Mouse (Mus musculus) brain, embryonic 14.5 days (tissue): Measurements from ENCODE around the gene 5031439G07Rik. TPM values are rescaled to one million over a fixed set of nuclear protein-coding genes. Genes with fewer than 3 reads are reported as not detected.

Source experiments
- DNase-seq: peaks from one replicate; pipeline ENCODE4 v3.0.0-alpha.2; 2011; ENCODE audit warnings: low read depth
- CTCF ChIP-seq: fragments of 200-500 bp; IDR thresholded peaks from 2 replicates; pipeline ENCODE4 v1.5.1; 2012; ENCODE audit warnings: inconsistent platforms, mild to moderate bottlenecking, moderate library complexity, borderline replicate concordance; ENCODE audit not compliant: insufficient read depth, insufficient read length; ENCODE audit errors: extremely low read depth
- POLR2A ChIP-seq: fragments of 200-500 bp; IDR thresholded peaks from 2 replicates; pipeline ENCODE4 v1.6.1; 2012; ENCODE audit warnings: mild to moderate bottlenecking, inconsistent platforms, borderline replicate concordance; ENCODE audit not compliant: poor library complexity, insufficient read depth, insufficient read length, severe bottlenecking; ENCODE audit errors: extremely low read depth
- polyA plus RNA-seq: library from polyadenylated mRNA; depleted of rRNA; stranded (reverse); fragments of >200 nt; gene quantifications from 2 replicates; pipeline ENCODE4 v1.2.3, GENCODE M21; 2012

5031439G07Rik gene
- polyA plus RNA-seq, 1 experiment: 69.9 TPM

DNA sequence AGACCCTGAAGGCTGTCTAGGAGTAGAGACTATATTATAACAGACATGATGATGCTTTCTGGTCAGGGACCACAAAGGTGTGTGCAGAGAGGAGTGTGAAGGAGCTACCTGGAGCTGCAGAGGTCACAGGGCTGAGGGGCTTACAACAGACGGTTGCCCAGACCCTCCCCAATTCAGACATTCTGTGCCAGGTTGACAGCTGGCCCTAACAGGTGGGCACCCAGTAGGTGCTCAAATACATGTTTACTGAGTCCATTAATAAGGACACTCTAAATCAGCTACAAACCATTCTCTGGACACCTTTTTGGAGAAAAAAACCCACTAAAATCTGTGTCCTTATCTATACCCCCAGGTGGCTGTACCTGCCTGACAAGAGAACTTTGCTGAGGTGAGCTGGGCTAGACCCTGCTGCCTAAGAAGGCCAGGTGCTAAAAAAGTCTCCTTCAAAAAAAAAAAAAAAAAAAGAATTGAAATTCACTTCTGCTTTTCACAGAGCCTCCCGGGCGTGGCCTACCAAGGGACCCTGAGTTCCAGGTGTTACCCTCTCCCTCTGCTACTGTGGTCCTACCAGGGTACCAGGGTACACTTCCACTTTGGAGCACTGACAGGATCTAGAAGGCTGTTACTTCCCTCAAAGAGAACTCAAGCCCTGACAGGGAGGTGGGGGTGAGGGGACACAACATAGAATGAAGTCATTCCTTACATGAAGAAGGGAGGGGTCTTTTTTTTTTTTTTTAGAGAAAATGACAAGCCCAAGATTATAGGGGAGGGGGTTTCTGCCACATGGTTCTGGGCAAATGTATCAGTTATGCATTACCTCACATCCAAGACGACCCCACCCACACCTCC, 2.0 kb downstream of the 5031439G07Rik start:
- no peak for TF ChIP-seq POLR2A
- TF ChIP-seq CTCF: no peak
- no peak for DNase-seq

DNA sequence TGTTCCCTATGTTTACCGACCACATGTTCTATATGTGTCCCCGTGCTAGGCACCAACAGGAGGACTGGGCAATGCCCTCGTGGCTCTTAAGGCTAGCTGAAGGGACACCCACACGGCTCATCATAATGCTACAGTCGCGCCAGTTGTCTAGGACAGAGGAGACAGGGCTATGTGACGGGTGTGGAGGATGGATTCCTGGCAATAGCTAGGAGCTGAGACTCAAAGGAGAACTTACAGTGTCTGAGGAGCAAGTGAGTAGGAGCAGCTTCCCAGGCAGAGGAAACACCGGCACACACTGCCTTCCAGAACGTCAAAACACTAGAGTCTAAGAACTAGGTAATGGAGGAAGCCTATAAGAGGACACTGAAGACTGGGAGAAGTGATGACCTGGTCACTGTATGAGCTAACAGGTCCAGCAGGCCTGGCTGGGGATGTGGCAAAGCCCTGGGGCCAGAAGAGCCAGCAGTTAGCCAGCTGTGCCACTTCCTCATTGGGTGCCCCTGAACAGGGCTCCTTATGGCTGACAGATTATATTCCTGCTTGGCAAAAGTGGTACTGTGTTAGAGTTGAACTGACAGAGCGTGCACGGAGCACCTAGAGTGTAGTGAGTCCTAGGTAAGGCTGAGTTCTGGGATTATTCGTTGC, 2.7 kb downstream of the 5031439G07Rik start:
- TF ChIP-seq POLR2A (no peak), CTCF (no peak)

DNA sequence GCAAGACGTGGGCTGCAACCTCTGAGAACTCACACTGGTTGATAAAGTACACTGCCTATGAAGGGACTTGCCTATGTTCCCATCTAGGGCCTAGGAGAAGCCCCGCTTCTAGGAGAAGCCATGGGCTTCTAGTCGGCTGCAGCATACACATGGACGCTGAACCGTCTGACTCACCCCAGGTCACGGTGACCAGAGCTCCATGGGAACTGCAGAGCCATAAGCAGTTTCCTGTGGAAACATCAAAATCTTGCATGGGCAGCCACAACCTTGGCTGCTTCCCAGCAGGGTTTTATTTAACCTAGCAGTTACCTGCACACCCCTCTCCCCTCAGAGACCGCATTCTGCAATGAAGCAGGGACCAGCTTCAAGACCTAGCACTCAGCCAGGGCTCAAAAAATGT, 4.6 kb downstream of the 5031439G07Rik start:
- DNase-seq: no peak
- TF ChIP-seq POLR2A: no peak
- TF ChIP-seq CTCF: no peak

More for the DNA sequence above, 2.7 kb downstream of the 5031439G07Rik start:
- no peak for DNase-seq

DNA sequence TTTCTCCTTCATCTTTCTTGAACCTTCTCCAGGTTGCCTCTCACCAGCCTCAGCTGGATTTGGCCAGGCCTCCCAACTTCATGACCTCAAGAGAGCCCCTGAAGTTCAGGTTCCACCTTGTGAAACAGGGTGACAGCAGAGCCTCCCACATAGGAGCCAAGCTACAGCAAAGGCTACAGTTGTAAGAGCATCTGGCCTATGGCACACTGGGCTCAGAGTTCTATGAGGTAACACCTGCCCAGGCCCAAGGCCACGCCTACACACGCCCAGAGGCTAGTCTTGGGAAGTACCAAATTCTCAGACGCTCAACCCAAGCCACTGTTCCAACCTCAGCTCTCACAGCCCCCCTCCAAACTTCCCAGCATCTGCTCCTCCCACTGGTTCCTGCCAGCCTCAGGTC, 5.5 kb downstream of the 5031439G07Rik start:
- no peak for DNase-seq
- TF ChIP-seq POLR2A (no peak), CTCF (no peak)

DNA sequence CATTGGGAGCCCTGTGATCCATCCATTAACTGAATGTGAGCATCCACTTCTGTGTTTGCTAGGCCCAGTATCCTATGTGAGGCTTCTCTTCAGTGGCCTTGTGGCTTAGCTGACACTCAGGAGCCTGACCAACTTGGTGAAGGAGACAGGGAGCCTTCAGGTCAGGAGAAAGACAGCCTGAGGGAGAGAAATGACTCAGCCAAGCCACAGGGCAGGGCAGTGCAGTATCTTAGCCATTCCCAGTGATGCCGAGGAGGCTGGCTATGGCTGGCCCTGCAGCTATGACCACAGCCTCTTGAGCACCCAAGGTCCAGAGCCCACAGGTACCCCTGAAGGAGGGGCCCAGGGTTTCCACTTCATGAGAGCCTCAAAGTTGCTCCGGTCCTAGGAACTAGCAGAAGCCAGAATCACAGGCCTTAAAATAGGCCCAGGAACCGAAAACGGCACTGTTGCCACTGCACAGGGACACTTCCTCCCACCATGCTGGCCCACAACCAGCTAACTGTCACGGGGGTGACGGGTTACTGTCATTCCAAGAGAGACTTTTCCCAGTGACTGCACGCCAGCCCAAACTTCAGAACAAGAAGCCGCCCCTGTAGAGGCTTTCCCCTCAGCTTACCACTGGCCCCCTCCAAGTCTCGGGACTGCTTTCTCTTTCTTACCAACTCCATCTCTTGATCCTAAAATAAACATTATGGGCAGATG, 6.6 kb downstream of the 5031439G07Rik start:
- TF ChIP-seq CTCF (no peak), POLR2A (no peak)
- DNase-seq: no peak

DNA sequence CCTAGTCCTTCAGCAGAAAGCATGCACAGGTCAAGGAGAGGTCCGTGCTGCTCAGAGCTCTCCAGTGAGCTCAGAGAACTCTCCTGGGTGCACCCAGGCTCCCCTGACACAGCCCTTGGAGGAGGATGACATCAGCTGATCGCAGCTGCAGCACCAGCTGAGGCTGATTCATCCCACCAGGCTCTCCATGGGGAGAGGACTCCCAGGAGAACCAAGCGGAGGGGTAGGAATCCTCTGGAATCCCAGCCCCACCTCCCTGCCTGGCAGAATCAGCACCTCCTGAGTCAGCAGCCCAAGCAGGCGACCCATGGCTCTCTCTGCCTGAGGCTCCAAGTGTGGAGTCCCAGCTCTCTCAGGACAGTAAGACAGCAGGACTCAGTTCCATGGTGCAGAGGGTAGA, 12.6 kb downstream of the 5031439G07Rik start:
- DNase-seq: no peak

DNA sequence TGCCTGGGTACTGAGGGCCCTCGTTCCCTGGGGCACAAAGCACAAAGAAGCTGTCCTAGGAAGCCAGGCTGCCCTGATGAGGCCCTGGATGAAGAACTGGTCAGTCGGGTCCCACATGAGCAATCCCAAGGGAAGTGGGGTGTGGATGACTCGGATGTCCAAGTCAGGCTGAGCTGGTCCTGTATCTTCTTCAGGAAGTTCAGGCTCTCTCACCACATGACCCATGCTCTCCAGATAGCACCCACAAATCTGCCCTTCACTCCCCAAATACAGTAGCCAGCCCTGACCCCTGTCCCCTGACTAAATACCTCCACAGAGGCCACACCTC, 14.8 kb downstream of the 5031439G07Rik start:
- TF ChIP-seq CTCF (no peak), POLR2A (no peak)
- DNase-seq: no peak

More for the DNA sequence above, 12.6 kb downstream of the 5031439G07Rik start:
- no peak for TF ChIP-seq CTCF
- no peak for TF ChIP-seq POLR2A

DNA sequence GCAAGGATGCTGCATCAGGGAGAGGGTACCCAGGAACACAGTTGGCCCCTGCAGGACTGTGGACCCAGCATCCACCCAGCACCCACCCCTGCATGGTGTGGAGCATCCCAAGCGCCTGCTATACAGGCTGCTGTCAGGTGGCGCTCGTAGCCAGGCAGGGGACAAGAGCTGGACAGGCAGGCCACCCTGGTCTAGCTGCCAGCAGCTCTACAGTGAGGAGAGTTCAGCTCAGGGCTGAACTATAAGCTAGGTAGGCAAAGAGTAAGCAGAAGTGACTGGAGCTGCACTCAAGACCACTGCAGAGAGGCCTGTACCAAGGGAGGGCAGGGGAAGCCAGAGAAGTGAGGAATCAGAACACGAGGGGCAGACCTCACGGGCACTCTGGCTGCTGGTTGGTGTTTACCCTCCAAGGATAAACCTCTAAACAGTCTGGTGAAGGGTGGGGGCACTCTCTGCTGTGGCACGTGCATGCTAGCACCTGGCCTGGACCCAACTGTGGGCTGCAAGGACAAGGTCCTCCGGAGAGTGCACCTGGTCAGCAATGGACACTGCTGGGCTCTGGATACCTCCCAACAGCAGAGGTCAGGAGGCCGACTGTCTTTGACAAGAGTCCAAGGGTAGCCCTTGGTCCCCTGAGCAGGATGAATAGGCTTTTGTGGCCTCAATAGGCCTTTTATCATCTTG, 15.3 kb downstream of the 5031439G07Rik start:
- no peak for DNase-seq
- TF ChIP-seq CTCF: no peak
- no peak for TF ChIP-seq POLR2A

DNA sequence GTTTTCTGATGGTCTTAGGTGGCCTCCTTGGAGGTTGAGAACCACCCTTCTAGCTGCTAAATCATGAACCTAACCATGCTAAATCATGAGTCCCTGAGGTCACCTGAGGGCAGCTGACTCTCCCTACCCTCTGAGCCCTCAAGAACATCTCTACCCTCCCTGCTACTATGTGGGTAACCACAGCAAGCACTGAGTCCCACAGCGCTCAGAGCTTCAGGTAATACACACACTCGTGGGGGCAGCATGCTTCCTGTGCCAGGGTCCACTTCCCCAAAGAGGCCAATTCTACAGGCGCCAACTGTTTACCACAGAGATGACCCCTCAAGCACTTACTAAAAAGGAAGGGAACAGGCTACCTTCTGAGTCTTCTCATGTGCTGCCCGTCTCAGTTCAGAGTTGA, 19.8 kb downstream of the 5031439G07Rik start:
- TF ChIP-seq POLR2A: no peak
- TF ChIP-seq CTCF: no peak
- no peak for DNase-seq

DNA sequence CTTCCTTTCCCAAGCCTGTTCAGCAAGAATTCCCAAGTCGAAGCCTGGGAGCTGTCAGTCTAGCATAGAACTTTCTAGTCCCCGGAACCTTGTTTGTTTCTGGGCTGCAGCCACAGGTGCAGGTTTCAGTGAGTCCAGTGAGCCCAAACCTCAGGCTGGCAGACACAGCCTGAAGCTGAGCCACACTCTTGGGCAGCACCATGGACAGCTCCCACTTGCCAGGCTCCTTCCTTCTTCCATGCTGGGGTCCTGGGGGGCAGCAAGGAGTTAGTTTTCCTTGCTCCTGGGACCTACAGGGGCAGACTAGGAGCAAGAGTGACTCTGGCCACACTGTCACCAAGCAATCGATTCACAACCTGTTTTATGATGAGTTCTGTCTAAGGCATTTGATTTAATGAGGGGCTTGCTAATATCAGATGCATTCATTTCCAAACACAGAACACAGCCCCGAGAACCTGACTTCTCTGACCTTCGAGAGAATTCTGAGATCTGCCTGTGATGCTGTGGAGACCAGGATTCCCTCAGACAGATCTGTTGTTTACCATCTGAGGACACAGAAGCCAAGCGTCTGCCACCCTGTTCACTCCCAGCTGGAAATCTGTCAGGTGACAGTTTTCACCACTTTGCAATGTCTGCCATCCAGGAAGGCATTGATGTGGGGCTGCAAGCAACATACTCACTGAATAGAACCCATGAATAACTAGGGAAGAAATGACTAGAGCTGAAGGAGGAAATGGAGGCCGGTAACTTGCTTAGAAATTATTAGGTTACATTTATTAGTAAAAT, 22.6 kb downstream of the 5031439G07Rik start:
- peak; percentile 69 for DNase-seq
- TF ChIP-seq POLR2A: no peak
- TF ChIP-seq CTCF: no peak
